Mouse (Mus musculus) gastrocnemius, adult 18-20 months (tissue): ENCODE data around the gene Tesc. TPM values are rescaled to one million over a fixed set of nuclear protein-coding genes. Genes with fewer than 3 reads are reported as not detected.
A peak's percentile ranks its signal among the peaks of the same experiment; 100 is the strongest.

Source experiments
- DNase-seq: peaks from one replicate; pipeline ENCODE4 v3.0.0; 2021; ENCODE audit warnings: low spot score
- total RNA-seq, 2 experiments: library from RNA; stranded (reverse); gene quantifications; 2 replicates each; pipeline ENCODE4 v1.2.3; 2021

The Tesc gene
- total RNA-seq, 2 experiments from 2014 or later: 0.37 to 0.81 TPM

DNA sequence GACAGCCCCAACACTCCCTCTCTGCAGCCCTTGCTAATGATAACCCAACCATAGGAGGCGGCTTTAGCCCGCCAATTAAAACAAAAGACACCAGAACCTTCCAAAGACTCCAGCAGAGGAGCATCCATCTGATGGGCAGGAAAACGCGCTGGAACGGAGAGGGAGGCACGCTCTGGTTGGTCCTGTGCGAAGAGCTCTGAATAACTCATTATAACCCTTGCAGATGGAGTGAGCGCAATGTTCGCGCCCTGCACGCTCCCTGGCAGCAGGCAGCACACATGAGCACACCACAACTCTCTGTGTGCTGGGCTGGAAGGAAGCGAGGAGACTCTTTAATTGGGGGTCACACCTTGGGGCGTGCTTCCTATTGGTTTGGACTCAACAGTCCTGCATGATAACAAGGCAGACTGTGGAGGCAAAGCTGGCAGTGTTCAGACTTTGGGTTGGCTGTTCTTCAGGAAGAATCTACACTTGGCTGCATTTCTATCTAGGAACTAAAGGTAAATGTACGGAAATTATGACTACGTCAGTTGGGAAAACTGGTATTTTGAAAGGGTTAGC, 45.8 kb downstream of the Tesc start:
- no peak for DNase-seq

GRCm38 (mm10) chr5:118076721-118077592, 49.4 kb downstream of the Tesc start:
- peak; percentile 43 for DNase-seq

GRCm38 (mm10) chr5:118078550-118078949, 51.0 kb downstream of the Tesc start:
- no peak for DNase-seq

GRCm38 (mm10) chr5:118079354-118079753, 51.8 kb downstream of the Tesc start:
- no peak for DNase-seq

DNA sequence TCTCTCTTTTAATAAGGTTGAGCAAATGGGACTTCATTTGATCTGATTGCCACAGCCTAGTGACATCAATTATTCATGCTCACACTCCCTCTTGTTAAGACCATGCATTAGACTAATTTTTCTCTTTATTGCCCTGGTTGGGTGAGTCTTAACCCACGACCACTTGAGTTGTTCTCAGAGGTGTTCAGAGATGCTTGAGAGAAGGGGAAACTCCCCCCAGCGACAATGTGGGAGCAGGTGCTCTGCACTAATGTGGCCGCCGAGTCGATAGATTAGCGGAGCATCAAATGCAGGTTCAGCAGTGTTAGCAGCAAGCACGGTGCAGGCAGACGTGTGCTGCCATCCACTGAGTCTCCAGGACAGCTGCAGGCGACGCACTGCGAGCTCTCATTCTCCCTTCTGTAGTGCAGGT, 52.3 kb downstream of the Tesc start:
- no peak for DNase-seq

- DNase-seq: no peak
Observed at GRCm38 (mm10) chr5:118081374-118081949, 53.9 kb downstream of the Tesc start.

DNA sequence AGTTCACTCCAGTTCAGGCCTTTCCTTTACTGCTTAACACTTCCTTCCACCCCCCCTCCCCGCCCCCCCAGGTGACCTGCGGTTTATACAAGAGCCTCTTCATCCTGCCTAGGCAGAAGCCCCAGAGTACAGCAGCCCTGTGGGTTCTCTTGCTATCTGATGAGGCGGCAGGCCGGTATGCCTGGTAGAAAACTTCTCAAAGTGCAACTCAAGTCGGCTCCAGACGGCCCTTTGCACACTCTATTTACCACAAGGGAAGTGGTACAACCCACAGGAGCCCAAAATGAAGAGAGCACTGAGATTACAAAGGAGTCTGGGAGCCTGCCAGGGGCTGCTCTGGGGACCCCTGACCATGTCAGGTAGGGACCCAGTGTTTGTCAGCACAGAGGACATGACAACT, 54.5 kb downstream of the Tesc start:
- no peak for DNase-seq

GRCm38 (mm10) chr5:118083060-118083638, 55.6 kb downstream of the Tesc start:
- DNase-seq: peak; percentile 42

- no peak for DNase-seq
Observed at GRCm38 (mm10) chr5:118084171-118084727, 56.7 kb downstream of the Tesc start.

DNA sequence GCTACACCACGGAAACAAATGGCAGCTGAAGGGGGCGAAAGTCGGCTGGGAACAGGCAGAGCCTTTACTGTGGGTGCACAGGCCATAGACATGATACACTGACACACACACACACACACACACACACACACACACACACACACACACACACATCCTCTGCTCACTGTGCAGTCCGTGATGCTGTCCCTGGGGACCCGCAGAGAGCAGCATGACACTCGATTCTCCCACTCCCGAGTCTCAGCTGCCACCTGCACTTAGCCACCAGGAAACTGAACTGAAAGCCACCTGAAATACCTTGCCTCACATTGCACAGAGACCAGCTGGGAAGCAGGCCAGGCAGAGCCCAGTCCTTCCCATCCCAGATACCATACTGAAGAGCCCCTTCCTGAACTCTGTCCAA, 57.8 kb downstream of the Tesc start:
- DNase-seq: no peak

GRCm38 (mm10) chr5:118086956-118087355, 59.4 kb downstream of the Tesc start:
- DNase-seq: no peak

DNA sequence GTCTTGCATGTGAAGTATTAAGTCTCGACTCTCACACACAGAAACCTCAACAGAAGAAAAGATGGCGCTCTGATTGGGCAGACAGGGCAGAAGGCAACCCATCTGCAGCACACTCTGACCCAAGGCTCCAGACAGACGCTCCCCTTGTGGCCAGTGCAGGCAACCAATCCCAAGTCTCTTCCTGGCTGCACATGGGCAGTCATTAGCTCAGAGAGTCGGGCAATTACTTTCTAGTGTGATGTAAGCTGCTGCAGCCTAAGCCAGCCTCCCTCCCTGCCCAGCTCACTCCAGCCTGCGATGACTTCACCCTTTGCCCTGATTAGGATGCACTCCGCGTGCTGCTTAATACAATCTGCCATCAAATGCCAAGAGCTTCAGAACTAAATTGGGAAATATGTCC, 61.6 kb downstream of the Tesc start:
- peak; percentile 42 for DNase-seq

DNA sequence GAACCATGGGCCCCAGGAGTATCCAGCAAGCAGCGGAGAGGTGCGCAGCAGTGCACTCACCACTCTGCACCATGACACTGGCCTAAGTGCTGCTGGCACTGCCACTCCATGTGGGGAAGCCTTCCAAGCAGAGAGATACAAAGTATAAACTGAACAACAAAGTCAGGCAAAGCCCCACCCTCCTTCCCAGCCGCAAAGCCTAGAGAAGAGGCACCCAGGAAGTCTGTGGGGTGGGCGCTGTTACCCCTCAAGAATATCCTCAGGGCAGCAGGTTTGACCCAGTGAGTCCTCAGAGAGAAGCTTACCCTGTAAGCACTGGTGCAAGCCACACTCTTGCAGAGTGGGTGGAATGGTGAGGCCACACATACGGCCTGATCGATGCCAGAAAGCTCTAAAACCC, 62.6 kb downstream of the Tesc start:
- DNase-seq: no peak

- DNase-seq: no peak
Observed at GRCm38 (mm10) chr5:118090837-118091236, 63.3 kb downstream of the Tesc start.

DNA sequence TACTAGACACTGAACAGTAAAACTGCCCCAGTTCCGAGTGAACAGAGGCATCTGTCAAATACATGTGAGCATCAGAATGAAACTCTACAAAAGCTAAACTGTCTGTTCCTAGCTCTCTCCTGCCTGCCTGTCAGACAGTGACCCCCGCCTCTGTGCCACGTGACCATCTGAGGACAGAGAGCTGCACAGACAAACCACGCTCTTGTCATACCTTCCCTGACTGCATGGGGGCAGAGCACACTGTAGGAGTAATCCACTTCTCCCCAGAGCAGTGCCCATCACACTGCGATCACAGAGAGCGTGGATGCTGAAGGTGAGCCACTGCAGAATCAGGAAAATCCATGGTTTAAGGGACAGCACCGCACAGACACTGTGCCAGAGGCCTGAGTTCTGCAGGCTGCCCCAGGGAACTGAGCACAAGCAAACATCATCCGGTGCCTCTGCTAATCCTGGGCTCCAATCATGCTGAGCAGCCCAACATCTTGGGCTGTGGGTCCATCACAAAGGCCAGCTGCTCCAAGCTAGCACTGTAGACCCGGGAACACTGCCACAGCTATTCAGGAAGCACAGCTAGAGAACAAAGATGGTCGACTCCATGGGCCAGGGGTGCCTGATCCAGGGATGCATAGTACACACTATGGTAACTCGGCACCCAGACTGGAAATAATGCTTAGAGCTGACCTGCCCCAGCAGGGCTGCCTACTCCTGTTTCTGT, 65.9 kb downstream of the Tesc start:
- no peak for DNase-seq

DNA sequence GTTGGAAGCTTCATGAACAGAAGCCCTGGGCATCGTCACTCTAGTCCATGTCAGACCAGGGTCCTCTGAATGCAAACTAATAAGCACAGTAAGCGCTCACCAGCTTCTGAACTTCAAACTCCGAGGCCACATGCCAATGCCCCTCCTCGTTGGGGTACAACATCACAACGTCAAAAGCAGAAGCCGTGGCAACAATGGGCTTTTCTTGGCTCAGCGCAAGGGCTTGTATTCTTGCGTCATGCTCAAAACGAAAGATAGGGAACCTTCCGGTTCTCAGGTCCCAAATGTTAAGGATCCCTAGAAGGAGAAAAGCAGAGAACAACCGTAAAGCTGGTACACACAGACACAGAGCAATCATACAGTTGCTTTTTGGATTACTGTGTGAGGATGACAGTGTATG, 67.9 kb downstream of the Tesc start:
- no peak for DNase-seq

DNA sequence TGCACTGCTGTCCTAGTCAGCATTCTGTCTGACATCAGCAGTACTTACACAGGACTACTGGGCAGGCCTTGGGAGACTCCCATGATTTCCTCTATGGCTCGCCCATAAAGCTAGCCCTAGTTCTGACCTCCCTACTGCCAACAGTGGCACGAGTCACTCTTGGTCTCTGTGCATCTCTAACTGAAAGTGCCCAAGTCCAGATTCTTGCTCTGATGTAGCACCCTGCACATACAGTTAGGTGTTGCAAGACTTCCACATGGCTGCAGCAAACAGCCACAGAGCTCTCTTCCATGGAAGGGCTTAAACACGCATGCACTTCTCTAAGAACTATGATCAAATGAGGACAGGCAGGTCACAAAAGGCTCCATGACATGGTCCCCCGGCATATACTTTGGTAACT, 68.3 kb downstream of the Tesc start:
- no peak for DNase-seq

GRCm38 (mm10) chr5:118096317-118096716, 68.8 kb downstream of the Tesc start:
- no peak for DNase-seq

- DNase-seq: no peak
Observed at GRCm38 (mm10) chr5:118099069-118099869, 71.7 kb downstream of the Tesc start.

- no peak for DNase-seq
Observed at GRCm38 (mm10) chr5:118099870-118100478, 72.4 kb downstream of the Tesc start.
